Mouse (Mus musculus) Patski (cell line): Measurements from ENCODE around the gene Clec1a. TPM values are rescaled to one million over a fixed set of nuclear protein-coding genes. Genes with fewer than 3 reads are reported as not detected.
A peak's percentile ranks its signal among the peaks of the same experiment; 100 is the strongest.
"Not testable (repeated sequence)": the region's sequence is repeated elsewhere in the genome, so short reads cannot be mapped to it uniquely, and the experiment has no call there.

Source experiments
- ATAC-seq: fragments of 100-300 bp; one replicate; pipeline ENCODE4 v1.8.0; 2021
- CTCF ChIA-PET: fragments of 350-600 bp; sonication (Branson Sonifier 250); formaldehyde crosslinking; loops from one replicate; lab custom pipeline; 2022; ENCODE audit warnings: inconsistent platforms; lab: Charles Lee
- POLR2A ChIA-PET: fragments of 350-600 bp; sonication (Branson Sonifier 250); formaldehyde crosslinking; loops from one replicate; lab custom pipeline; 2022; ENCODE audit warnings: antibody characterized with exemption, inconsistent platforms; lab: Charles Lee
- DNase-seq: peaks from one replicate; pipeline ENCODE4 v3.0.0-alpha.2; 2011; ENCODE audit warnings: low read depth, low spot score
- H3K27me3 ChIP-seq: fragments of 371-371 bp; one replicate; pipeline ENCODE4 v1.5.1; 2021
- CTCF ChIP-seq: fragments of 100-300 bp; IDR thresholded peaks from one replicate; pipeline ENCODE4 v1.5.1; 2021
- in situ Hi-C: fragments of 300-500 bp; cut with MboI; formaldehyde crosslinking; loops from 3 replicates; pipeline ENCODE4 v1.11.1; 2018; ENCODE audit warnings: low pct_unique_long_range_greater_than_20kb, mixed read lengths
- polyA plus RNA-seq: library from polyadenylated mRNA; unstranded; gene quantifications from one replicate; pipeline ENCODE4 v1.2.3, GENCODE M21; 2021

The Clec1a gene
- not detected for polyA plus RNA-seq

GRCm38 (mm10) chr6:129451411-129452039 lies at the start of gene Clec1a:
Clec1a (minus strand) TSS chr6:129452000.
- H3K27me3 ChIP-seq, result peaks cover 7% of the 10 kb centered on the region
- no peak for TF ChIP-seq CTCF
- DNase-seq (no peak), ATAC-seq (no peak)
- ChIA-PET POLR2A (no interaction called here), CTCF (interaction anchor here (1.3 kb wide), 1 partner anchor 10 kb away, joined by 3 read pairs; no protein-coding TSS in a partner anchor)
- in situ Hi-C loops, result no loop called here

GRCm38 (mm10) chr6:129499516-129499915 lies 47.7 kb upstream of the Clec1a start:
- DNase-seq, in situ Hi-C loops, POLR2A ChIA-PET, ATAC-seq: not testable (repeated sequence)
- peaks cover 28% of the 10 kb centered on the region for H3K27me3 ChIP-seq
- CTCF ChIA-PET, result interaction anchor here (1.2 kb wide), 1 partner anchor 18 kb away, joined by 3 read pairs; no protein-coding TSS in a partner anchor

- POLR2A ChIA-PET, result no interaction called here
- ATAC-seq (no peak), DNase-seq (no peak)
- in situ Hi-C loops, result no loop called here
- H3K27me3 ChIP-seq, result peaks cover 25% of the 10 kb centered on the region
- CTCF ChIA-PET, result interaction anchor here (0.8 to 1.0 kb wide), 2 partner anchors 20 to 26 kb away, joined by 3 read pairs; no protein-coding TSS in a partner anchor
- TF ChIP-seq CTCF, result no peak
Observed at GRCm38 (mm10) chr6:129497345-129498218, 45.8 kb upstream of the Clec1a start.

GRCm38 (mm10) chr6:129494924-129495323 lies 43.1 kb upstream of the Clec1a start:
- POLR2A ChIA-PET, result no interaction called here
- in situ Hi-C loops, result no loop called here
- no peak for DNase-seq
- no peak for ATAC-seq
- H3K27me3 ChIP-seq, result peaks cover 35% of the 10 kb centered on the region
- TF ChIP-seq CTCF, result no peak
- CTCF ChIA-PET, result no interaction called here

- DNase-seq, result no peak
- in situ Hi-C loops, result no loop called here
- CTCF ChIA-PET, result interaction anchor here (0.6 to 1.0 kb wide), 2 partner anchors 11 to 22 kb away, joined by 3 read pairs; no protein-coding TSS in a partner anchor
- ATAC-seq, result no peak
- POLR2A ChIA-PET, result no interaction called here
- H3K27me3 ChIP-seq, result peaks cover 4% of the 10 kb centered on the region
- TF ChIP-seq CTCF, result no peak
Observed at GRCm38 (mm10) chr6:129480089-129480958, 28.5 kb upstream of the Clec1a start.

GRCm38 (mm10) chr6:129476404-129477126 lies 24.8 kb upstream of the Clec1a start:
- ATAC-seq (no peak), DNase-seq (no peak)
- ChIA-PET POLR2A (no interaction called here), CTCF (no interaction called here)
- peak; percentile 53 for TF ChIP-seq CTCF
- in situ Hi-C loops, result no loop called here
- H3K27me3 ChIP-seq, result peaks cover 4% of the 10 kb centered on the region

GRCm38 (mm10) chr6:129472627-129473026 lies 20.8 kb upstream of the Clec1a start:
- CTCF ChIA-PET, result no interaction called here
- in situ Hi-C loops, result no loop called here
- TF ChIP-seq CTCF, result no peak
- peaks cover 19% of the 10 kb centered on the region for H3K27me3 ChIP-seq
- no peak for DNase-seq
- POLR2A ChIA-PET, result no interaction called here
- no peak for ATAC-seq

- DNase-seq, result no peak
- TF ChIP-seq CTCF, result no peak
- in situ Hi-C loops, result no loop called here
- ATAC-seq, result no peak
- H3K27me3 ChIP-seq, result peaks cover 19% of the 10 kb centered on the region
- ChIA-PET POLR2A (no interaction called here), CTCF (interaction anchor here (1.0 kb wide), 1 partner anchor 40 kb away, joined by 3 read pairs; no protein-coding TSS in a partner anchor)
Observed at GRCm38 (mm10) chr6:129471386-129471785, 19.6 kb upstream of the Clec1a start.

- DNase-seq (no peak), ATAC-seq (no peak)
- no peak for TF ChIP-seq CTCF
- CTCF ChIA-PET, result no interaction called here
- POLR2A ChIA-PET, result no interaction called here
- in situ Hi-C loops, result no loop called here
- peaks cover 7% of the 10 kb centered on the region for H3K27me3 ChIP-seq
Observed at GRCm38 (mm10) chr6:129449743-129450142, 2.1 kb downstream of the Clec1a start.
